8 mouse cellular contexts compared by ENCODE assay signal in the genomic region with DNA sequence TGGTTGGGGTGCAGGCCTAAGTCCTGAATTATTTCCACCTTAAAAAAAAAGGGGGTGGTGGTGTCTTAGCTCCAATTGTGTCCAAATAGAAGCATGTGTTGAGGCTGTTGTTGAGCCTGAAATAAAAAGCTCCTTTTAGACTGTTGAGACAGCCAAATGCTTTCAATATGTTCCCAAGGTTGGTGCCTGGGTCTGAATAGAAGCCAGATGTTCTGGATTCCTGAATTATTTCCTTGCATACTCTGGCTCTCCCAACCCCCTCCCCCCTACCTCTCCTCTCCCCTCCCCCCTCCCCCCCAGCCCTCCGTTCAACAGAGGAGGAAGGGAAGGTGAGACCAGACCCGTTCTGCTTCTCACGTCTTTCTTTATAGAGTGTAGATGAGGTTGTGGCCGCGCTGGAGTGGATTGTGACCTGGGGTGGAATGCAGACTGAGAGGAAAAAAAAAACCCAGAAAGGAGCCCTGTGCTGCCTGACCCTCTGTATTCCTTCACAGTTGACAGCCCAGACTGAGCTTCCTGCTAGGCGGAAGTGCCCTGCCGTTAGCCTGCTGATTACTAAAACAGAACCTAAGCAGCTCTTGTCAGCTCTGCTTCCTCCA. TPM values are rescaled to one million over a fixed set of nuclear protein-coding genes. Genes with fewer than 3 reads are reported as not detected.
DNase-seq lines count a peak whose midpoint lies in the region; ATAC-seq lines count a peak whose summit lies in the region.

No protein-coding gene starts in this region.

- H3K27ac ChIP-seq in hindbrain, embryonic 10.5 days, result peak overlapping the region; percentile 86
- peak overlapping the region; percentile 98 for H3K27ac ChIP-seq in limb, embryonic 11.5 days (replicated peaks; ENCODE audit: low read depth, low read length)
- peak overlapping the region; percentile 79 for H3K27ac ChIP-seq in midbrain, embryonic 10.5 days (replicated peaks)

- peak overlapping the region; percentile 27; the same call in 1 of the 2 replicates for H3K4me2 ChIP-seq in limb, embryonic 11.5 days (ENCODE audit: low read depth, severe bottlenecking)

- peak; percentile 42 for ATAC-seq in frontal cortex, adult (ENCODE audit: low TSS enrichment)
- ATAC-seq in limb, embryonic 11.5 days (ENCODE audit: insufficient number of reproducible peaks, low FRiP score, low TSS enrichment, low read depth), result peak; percentile 85

- H3K27me3 ChIP-seq in hindbrain, embryonic 10.5 days (ENCODE audit: insufficient read depth, poor library complexity, severe bottlenecking), result no peaks in the 10 kb centered on the region
- H3K27me3 ChIP-seq in limb, embryonic 11.5 days (ENCODE audit: control insufficient read depth, insufficient read depth, low read length), result no peaks in the 10 kb centered on the region
- no peaks in the 10 kb centered on the region for H3K27me3 ChIP-seq in midbrain, embryonic 10.5 days (ENCODE audit: low read depth, poor library complexity, severe bottlenecking)

- WGBS in hindbrain, embryonic 10.5 days, result 3% methylated on average over 7 of the region's 7 CpGs
- WGBS in limb, embryonic 11.5 days, result 0% methylated on average over 7 of the region's 7 CpGs
- WGBS in midbrain, embryonic 10.5 days, result 8% methylated on average over 6 of the region's 7 CpGs

- no peak for DNase-seq in frontal cortex, postnatal 25 days (ENCODE audit: low spot score in 2 of 2)
- DNase-seq in fibroblast of lung, adult 2 months (ENCODE audit: low read depth), result peak; percentile 78
- DNase-seq in hindbrain, embryonic 10.5 days (ENCODE audit: low spot score), result peak; percentile 74
- DNase-seq in limb, embryonic 11.5 days (ENCODE audit: low spot score), result peak; percentile 82
- DNase-seq in midbrain, embryonic 10.5 days (ENCODE audit: low spot score), result peak; percentile 57
- DNase-seq in thymus, adult 18-20 months, result peak; percentile 30 to 39
- no peak for DNase-seq in layer of hippocampus, adult 9-10 months (ENCODE audit: low spot score)

- H3K36me3 ChIP-seq in hindbrain, embryonic 10.5 days, result no peaks in the 10 kb centered on the region
- H3K36me3 ChIP-seq in limb, embryonic 11.5 days (ENCODE audit: control insufficient read depth, insufficient read depth, low read length), result no peaks in the 10 kb centered on the region
- no peaks in the 10 kb centered on the region for H3K36me3 ChIP-seq in midbrain, embryonic 10.5 days

- peak overlapping the region; percentile 42 for H3K4me3 ChIP-seq in hindbrain, embryonic 10.5 days
- no peak overlapping the region for H3K4me3 ChIP-seq in limb, embryonic 11.5 days (ENCODE audit: low read depth, low read length)
- H3K4me3 ChIP-seq in midbrain, embryonic 10.5 days, result peak overlapping the region; percentile 43

- H3K9ac ChIP-seq in limb, embryonic 11.5 days (ENCODE audit: low read length), result no peak overlapping the region

- H3K4me1 ChIP-seq in hindbrain, embryonic 10.5 days (replicated peaks), result peaks cover 23% of the 10 kb centered on the region
- peaks cover 27% of the 10 kb centered on the region for H3K4me1 ChIP-seq in limb, embryonic 11.5 days (ENCODE audit: control insufficient read depth, insufficient read depth, low read length)
- peaks cover 22% of the 10 kb centered on the region for H3K4me1 ChIP-seq in midbrain, embryonic 10.5 days

- H3K9me3 ChIP-seq in hindbrain, embryonic 10.5 days, result no peaks in the 10 kb centered on the region
- no peaks in the 10 kb centered on the region for H3K9me3 ChIP-seq in limb, embryonic 11.5 days (ENCODE audit: control insufficient read depth, low read length)
- no peaks in the 10 kb centered on the region for H3K9me3 ChIP-seq in midbrain, embryonic 10.5 days (replicated peaks)

RNA-seq across cellular contexts. Expression of a gene that starts 50.9 kb away (rescaled TPM):
- polyA plus RNA-seq in hindbrain, embryonic 10.5 days (2016; fragmentation: Nextera tagmentation; extraction: Ambion mirVana), result 7.3 and 8.5 TPM in 2 replicates
- 6.6 and 8.2 TPM in 2 replicates for polyA plus RNA-seq in limb, embryonic 11.5 days (2014; fragmentation: Nextera tagmentation; extraction: Ambion mirVana)
- polyA plus RNA-seq in midbrain, embryonic 10.5 days (2016; fragmentation: Nextera tagmentation; extraction: Ambion mirVana), result 5.8 and 6.3 TPM in 2 replicates

Comparison
In these comparisons a context has a peak if more than half of its experiments do, and no peak if none do; other contexts are left out.
1. DNase-seq: peak in fibroblast of lung, adult 2 months (single experiment), hindbrain, embryonic 10.5 days (single experiment), limb, embryonic 11.5 days (single experiment), midbrain, embryonic 10.5 days (single experiment) and thymus, adult 18-20 months (2 of 2); none in frontal cortex, postnatal 25 days (0 of 2) and layer of hippocampus, adult 9-10 months (single experiment).
2. Peak in every context shown above with its lines, with median percentiles within 50 percentile points of each other: H3K27ac ChIP-seq.